Mouse (Mus musculus) embryonic stem cell, embryonic (primary cell): Measurements from ENCODE around the gene Synj1.

Experiments
- CTCF ChIA-PET, 4 experiments: fragments of 300-600 bp in 2 of 4; fragments of 350-600 bp in 2 of 4; sonication (Branson Sonifier 250); formaldehyde crosslinking; loops; one replicate each; lab custom pipeline; 2022; ENCODE audit warnings: inconsistent platforms in 2 of 4; lab: Charles Lee
- POLR2A ChIA-PET, 4 experiments: fragments of 300-600 bp in 2 of 4; fragments of 350-600 bp in 2 of 4; sonication (Branson Sonifier 250); formaldehyde crosslinking; loops; one replicate each; lab custom pipeline; 2022; ENCODE audit warnings: antibody characterized with exemption in 4 of 4, inconsistent platforms in 1 of 4; lab: Charles Lee

The Synj1 gene

GRCm38 (mm10) chr16:91026290-91026689 lies 15.2 kb upstream of the Synj1 start:
- ChIA-PET CTCF (interaction anchor here in 1 of 4 experiments (0.7 to 1.4 kb wide), 2 partner anchors 18 to 1288 kb away, joined by 3 read pairs; partner anchors contain the start of gene Paxbp1), POLR2A (interaction anchor here in 3 of 4 experiments (0.7 to 4.8 kb wide), 12 partner anchors 10 to 811 kb away, joined by 3 to 29 read pairs (median 4); partner anchors contain the start of genes Mrap (in 1 of the 3), Paxbp1 (in 1 of the 3) and Synj1 (in 1 of the 3))

GRCm38 (mm10) chr16:91023384-91023783 lies 12.3 kb upstream of the Synj1 start:
- POLR2A ChIA-PET: interaction anchor here in 3 of 4 experiments (0.6 to 2.0 kb wide), 6 partner anchors 12 to 87 kb away, joined by 3 to 8 read pairs (median 5); partner anchors contain the start of genes Synj1 (in 2 of the 3) and Paxbp1 (in 1 of the 3)
- CTCF ChIA-PET: interaction anchor here (0.6 to 1.6 kb wide), 18 partner anchors 10 to 568 kb away, joined by 3 to 10 read pairs (median 4); partner anchors contain the start of genes Eva1c (in 2 of the 4), Paxbp1 (in 1 of the 4) and Synj1 (in 1 of the 4)

- ChIA-PET POLR2A (interaction anchor here in 3 of 4 experiments (0.5 to 3.7 kb wide), 10 partner anchors 8 to 288 kb away, joined by 3 to 16 read pairs (median 4); partner anchors contain the start of genes Synj1 (in 3 of the 3), Paxbp1 (in 2 of the 3) and Eva1c (in 1 of the 3)), CTCF (no interaction called here)
These were observed 9.9 kb upstream of the Synj1 start for GRCm38 (mm10) chr16:91020842-91021483.

GRCm38 (mm10) chr16:91019476-91019875 lies 8.4 kb upstream of the Synj1 start:
- CTCF ChIA-PET: interaction anchor here in 2 of 4 experiments (1.0 to 1.4 kb wide), 3 partner anchors 8 to 25 kb away, joined by 3 to 6 read pairs (median 3); partner anchors contain the start of genes Paxbp1 (in 2 of the 2) and Synj1 (in 1 of the 2)
- POLR2A ChIA-PET: interaction anchor here in 3 of 4 experiments (0.7 to 3.7 kb wide), 9 partner anchors 8 to 197 kb away, joined by 3 to 16 read pairs (median 5); partner anchors contain the start of genes Synj1 (in 2 of the 3), Cfap298 (in 1 of the 3) and Paxbp1 (in 1 of the 3)

GRCm38 (mm10) chr16:91015761-91016160 lies 4.7 kb upstream of the Synj1 start:
- ChIA-PET POLR2A (interaction anchor here in 1 of 4 experiments (0.6 kb wide), 1 partner anchor 14 kb away, joined by 3 read pairs; no protein-coding TSS in a partner anchor), CTCF (no interaction called here)

- ChIA-PET CTCF (interaction anchor here (0.6 to 2.5 kb wide), 11 partner anchors 8 to 181 kb away, joined by 3 to 8 read pairs (median 5); partner anchors contain the start of gene Paxbp1 (in 2 of the 4)), POLR2A (interaction anchor here in 3 of 4 experiments (0.5 to 3.3 kb wide), 23 partner anchors 9 to 792 kb away, joined by 3 to 21 read pairs (median 6); partner anchors contain the start of genes Cfap298 (in 2 of the 3), Paxbp1 (in 2 of the 3) and Sod1 (in 1 of the 3))
These were observed 739 bp upstream of the Synj1 start for GRCm38 (mm10) chr16:91011847-91012246.

- ChIA-PET CTCF (interaction anchor here (0.5 to 2.5 kb wide), 8 partner anchors 13 to 931 kb away, joined by 3 to 8 read pairs (median 4); partner anchors contain the start of gene Paxbp1 (in 2 of the 4)), POLR2A (interaction anchor here (0.6 to 3.3 kb wide), 31 partner anchors 8 to 866 kb away, joined by 3 to 21 read pairs (median 4); partner anchors contain the start of genes Cfap298 (in 3 of the 4), Eva1c (in 1 of the 4), Gart (in 1 of the 4) and Ifnar1 (in 1 of the 4))
These were observed 507 bp downstream of the Synj1 start for GRCm38 (mm10) chr16:91010581-91011020.

- ChIA-PET CTCF (interaction anchor here in 3 of 4 experiments (0.5 to 2.5 kb wide), 4 partner anchors 13 to 931 kb away, joined by 3 to 8 read pairs (median 4); partner anchors contain the start of gene Paxbp1 (in 1 of the 3)), POLR2A (interaction anchor here (0.6 to 3.3 kb wide), 21 partner anchors 9 to 475 kb away, joined by 3 to 21 read pairs (median 6); partner anchors contain the start of genes Cfap298 (in 3 of the 4), Ifnar1 (in 1 of the 4) and Paxbp1 (in 1 of the 4))
These were observed 1.1 kb downstream of the Synj1 start for GRCm38 (mm10) chr16:91009942-91010529.

- ChIA-PET CTCF (no interaction called here), POLR2A (interaction anchor here in 2 of 4 experiments (0.6 to 1.4 kb wide), 3 partner anchors 24 to 1025 kb away, joined by 3 to 4 read pairs (median 3); partner anchors contain the start of gene Cfap298 (in 1 of the 2))
These were observed 6.1 kb downstream of the Synj1 start for GRCm38 (mm10) chr16:91004915-91005538.

- POLR2A ChIA-PET: interaction anchor here in 2 of 4 experiments (0.5 to 1.7 kb wide), 5 partner anchors 8 to 26 kb away, joined by 3 to 4 read pairs (median 3); partner anchors contain the start of gene Synj1 (in 1 of the 2)
- CTCF ChIA-PET: no interaction called here
These were observed 10.0 kb downstream of the Synj1 start for GRCm38 (mm10) chr16:91001098-91001497.

GRCm38 (mm10) chr16:90999827-91000226 lies 11.3 kb downstream of the Synj1 start:
- ChIA-PET POLR2A (interaction anchor here in 2 of 4 experiments (0.9 to 1.0 kb wide), 3 partner anchors 11 to 65 kb away, joined by 3 read pairs; partner anchors contain the start of gene Cfap298 (in 1 of the 2)), CTCF (interaction anchor here in 1 of 4 experiments (1.2 kb wide), 1 partner anchor 15 kb away, joined by 3 read pairs; no protein-coding TSS in a partner anchor)

GRCm38 (mm10) chr16:90997822-90998221 lies 13.3 kb downstream of the Synj1 start:
- ChIA-PET CTCF (interaction anchor here in 1 of 4 experiments (0.6 kb wide), 1 partner anchor 849 kb away, joined by 3 read pairs; no protein-coding TSS in a partner anchor), POLR2A (interaction anchor here in 2 of 4 experiments (0.9 to 1.2 kb wide), 3 partner anchors 14 to 252 kb away, joined by 3 read pairs; partner anchors contain the start of gene Synj1 (in 1 of the 2))

GRCm38 (mm10) chr16:90996327-90997243 lies 14.5 kb downstream of the Synj1 start:
- POLR2A ChIA-PET: interaction anchor here in 2 of 4 experiments (0.5 to 1.1 kb wide), 6 partner anchors 15 to 610 kb away, joined by 3 to 4 read pairs (median 3); partner anchors contain the start of genes Cfap298 (in 1 of the 2) and Synj1 (in 1 of the 2)
- CTCF ChIA-PET: no interaction called here

GRCm38 (mm10) chr16:90995498-90995897 lies 15.6 kb downstream of the Synj1 start:
- POLR2A ChIA-PET: no interaction called here

GRCm38 (mm10) chr16:90995023-90995422 lies 16.1 kb downstream of the Synj1 start:
- ChIA-PET POLR2A (interaction anchor here in 2 of 4 experiments (0.8 to 1.2 kb wide), 3 partner anchors 9 to 60 kb away, joined by 3 read pairs; partner anchors contain the start of gene Cfap298 (in 1 of the 2)), CTCF (interaction anchor here in 1 of 4 experiments (0.5 to 0.6 kb wide), 2 partner anchors 168 to 231 kb away, joined by 3 to 7 read pairs; partner anchors contain the start of gene Eva1c)

More at GRCm38 (mm10) chr16:90995498-90995897, 15.6 kb downstream of the Synj1 start:
- CTCF ChIA-PET: interaction anchor here in 1 of 4 experiments (0.5 kb wide), 1 partner anchor 232 kb away, joined by 3 read pairs; no protein-coding TSS in a partner anchor
